Mouse (Mus musculus): Measurements from ENCODE around the gene Zfp866. TPM values are rescaled to one million over a fixed set of nuclear protein-coding genes. Genes with fewer than 3 reads are reported as not detected.

Gene Zfp866
- polyA plus RNA-seq, 1 experiment from 2014 or later, result 39.5 TPM

Other genes starting within 250 kb of the Zfp866 start
- 38.1 and 41.5 TPM in 2 replicates for gene Zfp868, start 165.6 kb downstream of the Zfp866 start, polyA plus RNA-seq (2016; fragmentation: Nextera tagmentation; extraction: Ambion mirVana)
- gene Zfp964, start 136.7 kb downstream of the Zfp866 start, polyA plus RNA-seq (2016; fragmentation: Nextera tagmentation; extraction: Ambion mirVana), result 2.5 and 3.2 TPM in 2 replicates
- gene Zfp869, start 80.5 kb downstream of the Zfp866 start, polyA plus RNA-seq (2016; fragmentation: Nextera tagmentation; extraction: Ambion mirVana), result 27.2 and 27.7 TPM in 2 replicates
- gene Zfp963, start 41.2 kb downstream of the Zfp866 start, polyA plus RNA-seq (2016; fragmentation: Nextera tagmentation; extraction: Ambion mirVana), result 6.7 and 7.5 TPM in 2 replicates
- 0.79 and 1.3 TPM in 2 replicates for gene Gm20422, start 16.3 kb downstream of the Zfp866 start, polyA plus RNA-seq (2016; fragmentation: Nextera tagmentation; extraction: Ambion mirVana)
- gene Atp13a1, start within 50 bp of the Zfp866 start, polyA plus RNA-seq (2016; fragmentation: Nextera tagmentation; extraction: Ambion mirVana), result 50.8 and 53.8 TPM in 2 replicates
- gene Gmip, start 17.5 kb upstream of the Zfp866 start, polyA plus RNA-seq (2016; fragmentation: Nextera tagmentation; extraction: Ambion mirVana), result 24.9 and 28.0 TPM in 2 replicates
- gene Lpar2, start 31.3 kb upstream of the Zfp866 start, polyA plus RNA-seq (2016; fragmentation: Nextera tagmentation; extraction: Ambion mirVana), result 0.50 and 0.51 TPM in 2 replicates
- gene Pbx4, start 41.3 kb upstream of the Zfp866 start, polyA plus RNA-seq (2016; fragmentation: Nextera tagmentation; extraction: Ambion mirVana), result 41.6 and 46.8 TPM in 2 replicates
- 1.4 TPM in 2 replicates for gene Cilp2, start 96.5 kb upstream of the Zfp866 start, polyA plus RNA-seq (2016; fragmentation: Nextera tagmentation; extraction: Ambion mirVana)
- 4.1 and 4.3 TPM in 2 replicates for gene Tssk6, start 111.0 kb upstream of the Zfp866 start, polyA plus RNA-seq (2016; fragmentation: Nextera tagmentation; extraction: Ambion mirVana)
- gene Ndufa13, start 111.4 kb upstream of the Zfp866 start, polyA plus RNA-seq (2016; fragmentation: Nextera tagmentation; extraction: Ambion mirVana), result 162 and 171 TPM in 2 replicates
- gene Yjefn3, start 111.5 kb upstream of the Zfp866 start, polyA plus RNA-seq (2016; fragmentation: Nextera tagmentation; extraction: Ambion mirVana), result 8.4 and 9.8 TPM in 2 replicates
- 61.3 and 66.9 TPM in 2 replicates for gene Gatad2a, start 205.2 kb upstream of the Zfp866 start, polyA plus RNA-seq (2016; fragmentation: Nextera tagmentation; extraction: Ambion mirVana)